Mouse (Mus musculus) heart, postnatal 0 days (tissue): Measurements from ENCODE around the gene Cnih3. TPM values are rescaled to one million over a fixed set of nuclear protein-coding genes. Genes with fewer than 3 reads are reported as not detected.
A peak's percentile ranks its signal among the peaks of the same experiment; 100 is the strongest.

Experiments used
- ATAC-seq: fragments of 200-750 bp; cut with Nextera tagmentation; 2 replicates; pipeline ENCODE4 v1.8.0; 2017; ENCODE audit warnings: low read depth, moderate number of reproducible peaks, moderate library complexity; ENCODE audit not compliant: insufficient read depth
- DNase-seq: peaks from one replicate; pipeline ENCODE4 v3.0.0-alpha.2; 2016; ENCODE audit warnings: low spot score
- H3K27ac ChIP-seq: fragments of 300-500 bp; sonication (generic); 2 replicates; pipeline ENCODE4 v1.5.1; 2014; ENCODE audit warnings: low read depth, mild to moderate bottlenecking
- H3K27me3 ChIP-seq: fragments of 300-500 bp; sonication (generic); 2 replicates; pipeline ENCODE4 v1.6.1; 2014; ENCODE audit warnings: low read length, mixed read lengths; ENCODE audit not compliant: control insufficient read depth, insufficient read depth
- H3K36me3 ChIP-seq: fragments of 300-500 bp; sonication (generic); replicated peaks from 2 replicates; pipeline ENCODE4 v1.6.1; 2014; ENCODE audit warnings: low read length, mixed read lengths; ENCODE audit not compliant: control insufficient read depth, insufficient read depth
- H3K4me1 ChIP-seq: fragments of 300-500 bp; sonication (generic); 2 replicates; pipeline ENCODE4 v1.6.1; 2014; ENCODE audit warnings: antibody characterized with exemption; ENCODE audit not compliant: control insufficient read depth, insufficient read depth
- H3K4me2 ChIP-seq: fragments of 300-500 bp; sonication (generic); 2 replicates; pipeline ENCODE4 v1.6.1; 2014; ENCODE audit warnings: low read depth, mild to moderate bottlenecking, low read length, moderate library complexity
- H3K4me3 ChIP-seq: fragments of 300-500 bp; sonication (generic); 2 replicates; pipeline ENCODE4 v1.5.1; 2014; ENCODE audit warnings: low read depth, low read length
- H3K9ac ChIP-seq: fragments of 300-500 bp; sonication (generic); replicated peaks from 2 replicates; pipeline ENCODE4 v1.6.1; 2014; ENCODE audit warnings: low read depth, low read length, mixed read lengths
- H3K9me3 ChIP-seq: fragments of 300-500 bp; sonication (generic); replicated peaks from 2 replicates; pipeline ENCODE4 v1.6.1; 2016; ENCODE audit warnings: low read length; ENCODE audit not compliant: control insufficient read depth
- CTCF ChIP-seq: IDR thresholded peaks from 2 replicates; pipeline ENCODE4 v1.5.1; 2016; ENCODE audit warnings: antibody characterized with exemption, control low read depth, low read depth
- EP300 ChIP-seq: IDR thresholded peaks from 2 replicates; pipeline ENCODE4 v1.6.1; 2016; ENCODE audit warnings: antibody characterized with exemption, low read depth
- WGBS: fragments of 180-500 bp; shearing (Covaris S2); extraction: QIAGEN DNeasy Blood & Tissue Kit; methylation state at CpG from one replicate; pipeline ENCODE4 v1.1.7; 2014; 5-methylcytosine and 5-hydroxymethylcytosine counted together
- polyA plus RNA-seq: library from polyadenylated mRNA; unstranded; fragments of >200 nt; fragmentation: Nextera tagmentation; extraction: Ambion mirVana; gene quantifications from 2 replicates; pipeline ENCODE4 v1.2.1, GENCODE M21; 2015
- total RNA-seq: library from RNA; depleted of rRNA; stranded (reverse); fragments of >200 nt; gene quantifications from 2 replicates; pipeline ENCODE4 v1.2.3, GENCODE M21; 2014; ENCODE audit warnings: low replicate concordance

Gene Cnih3
- total and polyA plus RNA-seq, 2 experiments from 2014 or later, result not detected

DNA sequence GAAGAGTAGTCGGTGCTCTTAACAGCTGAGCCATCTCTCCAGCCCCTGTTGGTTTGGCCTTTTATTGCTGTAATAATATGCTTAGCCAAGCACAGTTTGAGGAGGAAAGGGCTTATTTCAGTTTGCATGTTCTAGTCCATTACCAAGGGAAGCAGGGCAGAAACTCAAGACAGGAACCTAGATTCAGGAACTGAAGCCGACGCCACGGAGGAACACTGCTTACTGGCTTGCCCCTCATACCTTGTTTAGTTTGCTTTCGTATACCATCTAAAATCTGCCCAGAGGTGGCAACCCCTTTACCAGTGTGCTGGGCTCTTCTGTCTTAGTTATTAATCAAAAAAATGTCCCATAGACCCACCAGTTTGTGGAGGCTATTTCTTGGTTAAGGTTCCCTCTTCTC lies 25.3 kb upstream of the Cnih3 start:
- 88% methylated on average over 5 of the region's 5 CpGs for WGBS
- no peaks in the 10 kb centered on the region for H3K9me3 ChIP-seq
- TF ChIP-seq EP300, result no peak
- TF ChIP-seq CTCF, result no peak
- no peak overlapping the region for H3K4me3 ChIP-seq
- H3K36me3 ChIP-seq, result no peaks in the 10 kb centered on the region
- no peak overlapping the region for H3K27ac ChIP-seq
- ATAC-seq (no peak), DNase-seq (no peak)
- no peaks in the 10 kb centered on the region for H3K27me3 ChIP-seq
- no peak overlapping the region for H3K4me2 ChIP-seq
- H3K9ac ChIP-seq, result no peak overlapping the region
- no peaks in the 10 kb centered on the region for H3K4me1 ChIP-seq

DNA sequence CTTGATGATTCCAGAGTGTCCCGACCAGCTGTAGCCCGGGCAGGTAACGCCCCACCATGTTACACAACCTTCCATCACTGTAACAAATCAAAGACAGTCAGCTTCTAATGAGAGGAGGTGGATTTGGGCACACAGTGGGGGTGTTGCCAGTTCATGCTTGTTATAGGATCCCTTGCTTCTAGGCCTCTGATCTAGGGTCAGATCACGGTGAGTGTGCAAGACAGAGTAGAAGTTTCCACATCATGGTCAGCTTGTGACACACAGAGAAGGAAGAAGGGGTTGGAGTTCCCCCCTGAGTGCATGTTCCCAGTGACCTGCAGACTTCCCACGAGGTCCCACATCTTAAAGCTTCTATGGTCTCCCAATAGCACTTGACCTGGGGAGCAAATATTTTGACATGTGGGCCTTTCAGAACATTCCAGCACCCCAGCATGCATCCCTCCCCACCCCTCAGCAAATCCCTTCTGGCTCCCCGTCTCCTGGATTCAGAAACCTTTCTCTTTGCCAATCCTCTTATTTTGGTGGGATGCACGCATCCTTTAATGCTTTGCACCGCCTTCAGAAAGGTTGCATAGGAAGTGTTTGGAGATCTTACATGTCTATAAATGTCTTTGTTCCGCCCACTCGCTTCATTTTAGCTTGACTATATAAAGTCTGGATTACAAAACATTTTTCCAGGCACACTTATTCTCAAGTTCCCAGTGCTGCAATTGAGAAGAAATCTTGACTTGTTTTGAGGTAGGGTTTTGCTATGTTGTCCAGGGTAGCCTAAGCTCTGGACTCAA lies 24.6 kb upstream of the Cnih3 start:
- H3K4me1 ChIP-seq, result peaks cover 2% of the 10 kb centered on the region; the same call in 1 of the 2 replicates

DNA sequence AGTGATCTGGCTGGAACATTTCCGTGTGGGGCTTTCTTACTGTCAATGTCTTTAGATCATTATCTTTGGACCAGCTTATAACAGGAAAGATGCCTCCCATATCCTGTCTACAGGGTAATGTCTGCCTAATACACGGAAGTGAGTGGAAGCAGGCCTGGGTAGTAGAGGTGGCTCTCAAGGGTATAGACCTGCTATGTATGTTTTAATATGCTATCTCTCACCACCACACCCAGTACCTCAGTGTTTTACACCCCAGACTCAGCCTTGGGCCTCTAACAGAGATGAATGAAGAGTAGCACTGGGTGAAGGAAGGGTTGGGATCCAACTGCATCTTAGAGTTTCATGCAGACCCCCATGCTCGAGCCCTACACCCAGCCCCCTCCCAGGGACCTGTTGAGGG lies 23.3 kb upstream of the Cnih3 start:
- Histone ChIP-seq H3K9ac (no peak overlapping the region), H3K4me1 (peaks cover 2% of the 10 kb centered on the region; the same call in 1 of the 2 replicates), H3K27me3 (no peaks in the 10 kb centered on the region), H3K4me2 (no peak overlapping the region), H3K4me3 (no peak overlapping the region), H3K36me3 (no peaks in the 10 kb centered on the region), H3K27ac (no peak overlapping the region), H3K9me3 (no peaks in the 10 kb centered on the region; the same call in 1 of the 2 replicates)
- TF ChIP-seq CTCF, result no peak
- TF ChIP-seq EP300, result no peak
- no peak for DNase-seq
- ATAC-seq, result no peak
- 56% methylated on average over 3 of the region's 3 CpGs for whole genome bisulfite sequencing

More for the DNA sequence above, 24.6 kb upstream of the Cnih3 start:
- no peak for DNase-seq
- WGBS, result 79% methylated on average over 10 of the region's 10 CpGs
- no peaks in the 10 kb centered on the region for H3K27me3 ChIP-seq
- H3K9ac ChIP-seq, result no peak overlapping the region
- H3K36me3 ChIP-seq, result no peaks in the 10 kb centered on the region
- H3K9me3 ChIP-seq, result no peaks in the 10 kb centered on the region
- H3K27ac ChIP-seq, result no peak overlapping the region
- no peak overlapping the region for H3K4me2 ChIP-seq
- H3K4me3 ChIP-seq, result no peak overlapping the region
- no peak for TF ChIP-seq EP300
- no peak for TF ChIP-seq CTCF
- ATAC-seq, result no peak

DNA sequence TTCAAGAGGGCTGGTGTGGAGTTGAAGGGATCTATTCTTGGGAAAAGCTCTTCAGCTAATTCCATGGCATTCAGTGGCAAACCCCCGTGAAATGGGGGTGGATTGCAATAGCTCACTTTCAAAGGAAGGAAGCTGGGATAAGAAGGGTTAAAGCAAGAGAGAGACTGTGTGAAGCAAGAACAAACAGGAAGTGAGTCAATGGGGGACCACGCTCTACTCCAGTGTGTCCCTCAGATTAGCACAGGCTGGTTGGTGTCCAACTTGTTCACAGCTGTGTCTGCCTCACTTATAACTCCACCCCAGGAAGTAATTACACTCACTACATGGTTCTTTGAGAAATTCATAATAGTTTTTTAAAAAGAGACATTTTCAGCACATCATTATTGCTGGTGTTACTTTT lies 19.8 kb upstream of the Cnih3 start:
- Histone ChIP-seq H3K9me3 (no peaks in the 10 kb centered on the region; the same call in 1 of the 2 replicates), H3K4me1 (peaks cover 2% of the 10 kb centered on the region; the same call in 1 of the 2 replicates), H3K4me3 (no peak overlapping the region), H3K4me2 (no peak overlapping the region), H3K36me3 (no peaks in the 10 kb centered on the region), H3K9ac (no peak overlapping the region), H3K27ac (0 out of 2 replicates have a peak overlapping the region, but pooled peaks have one; percentile 20), H3K27me3 (no peaks in the 10 kb centered on the region)
- no peak for TF ChIP-seq EP300
- no peak for TF ChIP-seq CTCF
- ATAC-seq (peak; percentile 55; the same call in 1 of the 2 replicates), DNase-seq (peak; percentile 55)
- 28% methylated on average over 2 of the region's 2 CpGs for WGBS

DNA sequence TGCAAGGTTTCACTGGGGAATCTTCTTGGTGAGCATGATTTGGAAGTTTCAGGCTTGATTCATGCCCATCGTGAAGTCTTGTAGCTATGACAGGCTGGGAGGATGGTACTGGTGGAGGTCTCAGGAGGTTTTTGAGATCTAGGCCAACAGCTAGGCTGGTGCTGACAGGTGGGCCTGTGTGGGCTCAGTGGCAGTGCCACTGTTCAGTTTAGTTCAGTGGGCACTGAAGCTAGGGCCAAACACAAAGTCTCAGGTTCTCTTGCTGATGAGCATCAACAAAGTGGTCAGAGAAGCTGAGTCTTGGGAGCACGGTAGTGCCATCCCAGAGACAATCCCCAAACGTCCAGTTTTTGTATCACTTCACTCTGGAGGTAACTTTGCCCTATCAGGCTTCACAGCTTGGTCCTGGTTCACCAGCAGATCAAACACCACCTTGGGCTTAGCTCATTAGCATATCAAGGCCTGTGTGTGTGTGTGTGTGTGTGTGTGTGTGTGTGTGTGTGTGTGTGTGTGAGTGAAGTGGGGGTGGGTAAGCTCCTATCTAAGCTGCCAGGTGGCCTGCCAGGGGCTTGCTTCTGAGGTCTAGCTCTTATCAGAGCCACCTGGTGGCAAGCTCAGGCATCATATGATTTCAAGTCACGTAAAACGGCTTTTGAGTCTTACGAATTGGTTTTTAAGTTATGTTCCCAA lies 18.0 kb upstream of the Cnih3 start:
- Histone ChIP-seq H3K4me2 (peak overlapping the region; percentile 9; the same call in 1 of the 2 replicates), H3K27ac (peak overlapping the region; percentile 60; the same call in 1 of the 2 replicates), H3K9ac (no peak overlapping the region), H3K4me1 (peaks cover 2% of the 10 kb centered on the region; the same call in 1 of the 2 replicates), H3K4me3 (no peak overlapping the region), H3K27me3 (no peaks in the 10 kb centered on the region), H3K36me3 (no peaks in the 10 kb centered on the region), H3K9me3 (no peaks in the 10 kb centered on the region; the same call in 1 of the 2 replicates)
- TF ChIP-seq CTCF (no peak), EP300 (no peak)
- ATAC-seq, result no peak
- no peak for DNase-seq
- 70% methylated on average over 6 of the region's 6 CpGs for WGBS
